Mouse (Mus musculus) forebrain, embryonic 13.5 days (tissue): Measurements from ENCODE around the gene Stard3nl. TPM values are rescaled to one million over a fixed set of nuclear protein-coding genes. Genes with fewer than 3 reads are reported as not detected.
A peak's percentile ranks its signal among the peaks of the same experiment; 100 is the strongest.
"Not testable (repeated sequence)": the region's sequence is repeated elsewhere in the genome, so short reads cannot be mapped to it uniquely, and the experiment has no call there.

ENCODE experiments used
- ATAC-seq: fragments of 200-750 bp; cut with Nextera tagmentation; 2 replicates; pipeline ENCODE4 v1.8.0; 2017
- H3K27ac ChIP-seq: fragments of 300-500 bp; sonication (generic); 2 replicates; pipeline ENCODE4 v1.5.1; 2015; ENCODE audit warnings: inconsistent platforms, mild to moderate bottlenecking, moderate library complexity
- H3K27me3 ChIP-seq: fragments of 300-500 bp; sonication (generic); 2 replicates; pipeline ENCODE4 v1.6.1; 2015; ENCODE audit warnings: mild to moderate bottlenecking, inconsistent platforms
- H3K36me3 ChIP-seq: fragments of 300-500 bp; sonication (generic); 2 replicates; pipeline ENCODE4 v1.6.1; 2015; ENCODE audit warnings: mild to moderate bottlenecking, inconsistent platforms; ENCODE audit not compliant: poor library complexity, severe bottlenecking
- H3K4me1 ChIP-seq: fragments of 300-500 bp; sonication (generic); 2 replicates; pipeline ENCODE4 v1.6.1; 2015; ENCODE audit warnings: inconsistent platforms
- H3K4me2 ChIP-seq: fragments of 300-500 bp; sonication (generic); 2 replicates; pipeline ENCODE4 v1.6.1; 2015; ENCODE audit warnings: inconsistent platforms, mild to moderate bottlenecking, moderate library complexity
- H3K4me3 ChIP-seq: fragments of 300-500 bp; sonication (generic); 2 replicates; pipeline ENCODE4 v1.5.1; 2015; ENCODE audit warnings: mild to moderate bottlenecking, inconsistent platforms
- H3K9ac ChIP-seq: fragments of 300-500 bp; sonication (generic); 2 replicates; pipeline ENCODE4 v1.6.1; 2015; ENCODE audit warnings: mild to moderate bottlenecking, inconsistent platforms
- H3K9me3 ChIP-seq: fragments of 300-500 bp; sonication (generic); replicated peaks from 2 replicates; pipeline ENCODE4 v1.6.1; 2016; ENCODE audit warnings: inconsistent platforms
- WGBS: fragments of 180-500 bp; shearing (Covaris S2); methylation state at CpG from one replicate; pipeline ENCODE4 v1.1.7; 2015; 5-methylcytosine and 5-hydroxymethylcytosine counted together
- polyA plus RNA-seq: library from polyadenylated mRNA; unstranded; fragments of >200 nt; fragmentation: Nextera tagmentation; extraction: Ambion mirVana; gene quantifications from 2 replicates; pipeline ENCODE4 v1.2.1, GENCODE M21; 2015

Stard3nl gene
- polyA plus RNA-seq, 1 experiment from 2014 or later: 161 TPM

DNA sequence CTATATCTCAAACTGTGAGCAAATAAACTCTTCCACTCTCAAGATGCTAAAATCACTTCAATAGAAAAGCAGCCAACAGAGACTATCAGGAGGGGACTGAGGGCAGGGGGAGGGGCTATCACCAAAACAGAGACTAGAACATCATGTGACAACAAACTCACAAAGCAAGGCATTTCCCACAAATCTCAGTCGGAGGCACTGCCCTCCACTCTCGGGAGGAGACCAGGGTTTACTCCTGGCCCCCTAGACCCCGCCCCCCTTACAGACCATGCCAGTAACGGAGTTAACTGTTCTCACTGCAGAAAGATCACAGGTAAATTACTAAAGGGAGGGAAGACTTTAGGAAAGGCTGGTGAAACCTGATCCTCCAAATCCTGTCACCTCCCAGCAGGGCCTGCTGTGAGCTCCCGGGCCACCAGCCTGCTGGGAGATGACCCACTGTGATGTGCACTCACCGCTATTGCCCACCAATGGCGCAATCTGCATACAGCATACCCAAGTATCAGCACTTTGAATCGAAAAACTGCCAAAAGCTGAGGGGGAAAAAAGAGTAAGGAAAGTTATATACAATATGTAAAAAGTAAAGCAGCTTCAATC, 23.4 kb downstream of the Stard3nl start:
- Histone ChIP-seq H3K27ac (no peak overlapping the region), H3K36me3 (peaks cover 66% of the 10 kb centered on the region), H3K4me1 (peaks cover 6% of the 10 kb centered on the region; the same call in 1 of the 2 replicates), H3K9me3 (no peaks in the 10 kb centered on the region), H3K27me3 (no peaks in the 10 kb centered on the region), H3K4me2 (no peak overlapping the region), H3K9ac (no peak overlapping the region), H3K4me3 (no peak overlapping the region)
- peak; percentile 26; the same call in 1 of the 2 replicates for ATAC-seq
- WGBS: 12% methylated on average over 8 of the region's 8 CpGs

DNA sequence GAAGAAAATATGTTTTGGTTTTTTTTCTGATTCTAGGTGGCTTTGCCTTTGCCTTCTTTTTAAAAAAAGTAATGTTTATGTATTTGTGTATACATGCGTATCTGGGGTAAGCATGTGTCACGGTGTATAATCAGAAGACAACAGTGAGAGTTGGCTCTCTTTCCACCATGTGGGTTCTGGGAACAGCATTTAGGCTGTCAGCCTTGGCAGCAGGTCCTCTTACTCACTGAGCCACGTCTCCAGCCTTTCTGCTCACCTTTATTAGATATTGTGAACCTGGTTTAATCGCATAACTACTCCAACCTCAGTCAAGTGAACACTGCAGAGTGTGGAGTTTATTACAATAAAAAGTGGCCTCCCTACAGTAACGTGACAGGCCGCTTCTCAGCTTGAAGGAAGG, 26.8 kb downstream of the Stard3nl start:
- H3K36me3 ChIP-seq: peaks cover 68% of the 10 kb centered on the region
- no peaks in the 10 kb centered on the region for H3K27me3 ChIP-seq
- no peaks in the 10 kb centered on the region for H3K9me3 ChIP-seq
- no peak overlapping the region for H3K27ac ChIP-seq
- H3K4me3 ChIP-seq: no peak overlapping the region
- peaks cover 3% of the 10 kb centered on the region; the same call in 1 of the 2 replicates for H3K4me1 ChIP-seq
- H3K4me2 ChIP-seq: no peak overlapping the region
- ATAC-seq: no peak
- WGBS: 91% methylated on average over 6 of the region's 6 CpGs
- no peak overlapping the region for H3K9ac ChIP-seq

DNA sequence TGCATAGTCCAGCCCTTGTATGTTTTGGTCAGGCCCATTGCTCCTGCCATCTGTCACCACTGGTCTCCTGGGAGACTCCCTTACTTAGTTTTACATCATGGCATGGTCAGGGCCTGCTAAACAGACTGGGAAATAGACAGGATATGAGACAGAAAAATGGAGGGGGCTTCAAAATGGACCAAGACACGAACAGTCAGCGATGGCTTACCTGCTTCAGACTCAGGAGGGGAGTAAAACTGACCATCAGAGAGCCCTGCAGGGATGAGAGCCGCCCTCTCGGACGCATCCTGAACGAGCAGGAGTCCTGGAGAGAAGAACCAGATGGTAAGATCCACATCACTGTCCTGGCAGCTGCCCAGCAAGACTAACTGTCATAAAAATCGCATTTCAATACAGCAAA, 28.1 kb downstream of the Stard3nl start:
- ATAC-seq: no peak
- H3K4me3 ChIP-seq: no peak overlapping the region
- H3K9me3 ChIP-seq: no peaks in the 10 kb centered on the region
- whole genome bisulfite sequencing: 86% methylated on average over 7 of the region's 7 CpGs
- no peak overlapping the region for H3K27ac ChIP-seq
- H3K4me2 ChIP-seq: no peak overlapping the region
- no peak overlapping the region for H3K9ac ChIP-seq
- peaks cover 68% of the 10 kb centered on the region for H3K36me3 ChIP-seq
- H3K27me3 ChIP-seq: no peaks in the 10 kb centered on the region
- no peaks in the 10 kb centered on the region for H3K4me1 ChIP-seq

DNA sequence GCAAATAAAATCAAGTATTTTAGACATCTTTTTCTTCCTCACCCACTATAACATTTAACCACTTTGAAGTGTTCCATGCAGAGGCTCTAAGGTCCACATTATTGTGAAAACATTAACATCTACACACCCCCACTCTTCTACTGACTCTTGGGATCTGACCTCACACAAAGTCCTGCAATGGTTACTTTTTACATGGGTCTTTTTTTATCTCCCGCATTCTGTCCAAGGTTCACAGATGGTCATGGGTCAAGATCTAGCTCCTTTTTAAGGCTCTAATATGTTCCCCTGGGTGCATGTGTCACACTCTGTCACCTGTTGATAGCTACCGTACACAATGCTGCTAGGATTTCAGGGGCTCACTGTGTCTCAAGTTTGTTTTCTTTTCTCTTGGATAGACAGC, 28.7 kb downstream of the Stard3nl start:
- peaks cover 62% of the 10 kb centered on the region for H3K36me3 ChIP-seq
- no peak for ATAC-seq

DNA sequence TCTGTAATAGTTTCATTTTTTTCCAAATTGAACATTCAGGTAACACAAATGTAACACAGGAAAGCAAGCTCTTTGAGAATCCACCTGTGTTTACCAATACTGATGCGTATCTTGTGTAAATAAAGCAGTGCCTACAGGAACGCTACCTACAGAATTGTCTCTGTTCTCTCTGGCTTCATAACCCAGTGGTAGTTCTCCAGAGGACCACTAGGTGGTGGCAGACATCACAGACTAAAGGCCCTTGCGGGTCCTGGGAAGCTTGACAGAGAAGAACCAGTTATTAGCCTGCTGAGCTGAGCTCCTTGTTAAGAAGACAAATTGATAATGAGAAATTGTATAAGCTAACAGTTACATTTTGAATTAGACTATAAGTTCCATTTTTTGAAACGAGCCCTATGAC, 30.0 kb downstream of the Stard3nl start:
- WGBS: 28% methylated on average over 4 of the region's 4 CpGs
- Histone ChIP-seq H3K9ac (no peak overlapping the region), H3K27me3 (no peaks in the 10 kb centered on the region), H3K4me2 (no peak overlapping the region), H3K36me3 (peaks cover 52% of the 10 kb centered on the region), H3K9me3 (no peaks in the 10 kb centered on the region), H3K27ac (no peak overlapping the region), H3K4me1 (no peaks in the 10 kb centered on the region), H3K4me3 (no peak overlapping the region)
- ATAC-seq: peak; percentile 69

More for the DNA sequence above, 28.7 kb downstream of the Stard3nl start:
- no peaks in the 10 kb centered on the region for H3K27me3 ChIP-seq
- H3K4me2 ChIP-seq: no peak overlapping the region
- no peak overlapping the region for H3K4me3 ChIP-seq
- H3K9ac ChIP-seq: no peak overlapping the region
- no peaks in the 10 kb centered on the region for H3K9me3 ChIP-seq
- no peaks in the 10 kb centered on the region for H3K4me1 ChIP-seq
- WGBS: 95% methylated on average over 2 of the region's 2 CpGs
- H3K27ac ChIP-seq: no peak overlapping the region

DNA sequence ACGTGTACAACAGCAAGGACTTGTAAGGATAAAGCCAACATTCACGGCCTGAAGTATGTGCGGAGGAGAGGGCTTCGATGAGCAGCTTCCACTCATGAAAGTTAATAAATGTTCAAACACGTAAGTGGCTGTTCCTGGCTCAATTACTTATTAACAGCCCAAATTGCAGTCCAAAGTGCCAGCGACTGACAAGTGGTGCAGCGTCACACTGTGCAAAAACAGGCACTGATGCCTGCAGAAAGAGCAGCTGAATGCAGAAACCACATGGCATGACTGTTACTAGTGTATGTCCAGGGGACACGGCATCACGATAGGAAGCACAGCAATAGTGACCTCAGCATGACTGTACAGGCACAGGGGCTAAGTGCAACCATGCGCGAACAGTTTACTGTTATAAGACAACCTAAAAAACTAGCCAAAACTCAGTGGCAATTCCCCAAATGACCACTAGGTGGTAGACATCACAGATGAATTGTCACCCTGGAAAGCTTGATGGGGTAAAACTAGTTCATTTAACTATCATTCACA, 31.3 kb downstream of the Stard3nl start:
- Histone ChIP-seq H3K4me2 (no peak overlapping the region), H3K4me1 (no peaks in the 10 kb centered on the region), H3K27ac (no peak overlapping the region), H3K27me3 (no peaks in the 10 kb centered on the region), H3K36me3 (peaks cover 43% of the 10 kb centered on the region), H3K9ac (no peak overlapping the region), H3K9me3 (no peaks in the 10 kb centered on the region), H3K4me3 (no peak overlapping the region)
- peak; percentile 37 for ATAC-seq
- 81% methylated on average over 11 of the region's 11 CpGs for WGBS

DNA sequence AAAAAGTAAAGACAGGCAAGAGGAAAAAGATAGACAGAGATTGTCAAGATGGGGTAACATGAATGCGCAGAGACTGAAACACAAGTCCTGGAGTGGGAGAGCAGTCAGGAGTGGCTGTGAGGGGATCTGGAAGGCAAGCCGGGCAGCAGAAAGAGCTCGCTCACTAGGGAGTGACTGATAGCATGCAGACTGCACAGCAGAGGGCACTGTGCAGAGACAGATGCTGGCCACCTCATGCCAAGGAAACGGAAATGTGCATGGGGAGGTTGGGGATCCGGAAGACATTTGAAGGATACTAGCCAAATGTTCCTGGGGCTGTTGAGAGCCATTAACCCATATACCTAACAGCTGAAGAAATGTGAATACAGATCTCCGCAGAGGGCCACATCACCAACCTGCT, 33.2 kb downstream of the Stard3nl start:
- Histone ChIP-seq H3K9ac (no peak overlapping the region), H3K4me3 (no peak overlapping the region), H3K9me3 (no peaks in the 10 kb centered on the region), H3K27me3 (no peaks in the 10 kb centered on the region), H3K4me1 (no peaks in the 10 kb centered on the region), H3K36me3 (peaks cover 47% of the 10 kb centered on the region), H3K27ac (no peak overlapping the region), H3K4me2 (no peak overlapping the region)
- 69% methylated on average over 6 of the region's 6 CpGs for WGBS
- ATAC-seq: no peak

DNA sequence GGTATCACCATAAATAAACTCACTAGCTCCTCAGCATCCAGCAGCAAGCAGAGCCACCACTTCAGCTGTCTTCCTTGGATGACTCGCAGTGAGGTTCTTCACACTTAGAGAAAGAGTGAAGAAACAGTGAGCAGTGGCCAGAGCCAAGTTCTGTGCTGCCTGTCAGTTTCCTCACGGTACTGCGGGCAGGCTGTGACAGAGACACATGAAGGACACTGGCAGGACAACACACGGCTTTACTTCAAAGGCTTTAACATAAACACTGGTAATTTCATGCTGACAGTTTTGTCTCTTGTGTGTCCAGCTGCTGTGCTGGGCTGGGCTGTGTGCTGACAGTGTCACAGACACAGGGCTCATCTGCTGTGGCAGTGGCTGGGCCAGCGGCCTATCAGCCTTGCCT, 37.6 kb downstream of the Stard3nl start:
- Histone ChIP-seq H3K4me2 (no peak overlapping the region), H3K9me3 (no peaks in the 10 kb centered on the region), H3K9ac (0 out of 2 replicates have a peak overlapping the region, but pooled peaks have one; percentile 2), H3K4me3 (no peak overlapping the region), H3K36me3 (peaks cover 40% of the 10 kb centered on the region), H3K4me1 (no peaks in the 10 kb centered on the region), H3K27me3 (no peaks in the 10 kb centered on the region), H3K27ac (no peak overlapping the region)
- WGBS: 87% methylated on average over 5 of the region's 5 CpGs
- ATAC-seq: no peak

DNA sequence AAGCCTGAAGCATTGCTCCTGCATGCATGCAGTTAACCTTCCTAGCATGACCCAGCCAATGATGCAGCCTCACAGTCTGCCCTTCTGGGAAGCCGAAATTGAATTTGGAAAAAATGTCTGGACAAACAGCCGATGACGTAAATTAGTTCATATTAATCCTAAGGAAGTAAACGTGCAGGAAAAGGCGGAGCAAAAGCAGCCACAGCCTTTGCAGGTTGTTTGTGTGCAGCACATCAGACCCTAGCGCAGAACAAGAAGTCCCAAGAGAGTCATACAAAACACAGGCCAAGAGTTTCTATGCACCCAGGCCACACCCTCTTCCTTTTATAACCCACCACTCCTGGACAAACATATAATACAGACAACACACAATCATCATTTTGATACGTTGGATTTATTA, 38.3 kb downstream of the Stard3nl start:
- Histone ChIP-seq H3K36me3 (peaks cover 40% of the 10 kb centered on the region), H3K4me3 (no peak overlapping the region), H3K9me3 (no peaks in the 10 kb centered on the region), H3K27ac (no peak overlapping the region), H3K27me3 (no peaks in the 10 kb centered on the region), H3K4me2 (no peak overlapping the region), H3K9ac (no peak overlapping the region), H3K4me1 (no peaks in the 10 kb centered on the region)
- no peak for ATAC-seq
- 92% methylated on average over 7 of the region's 7 CpGs for WGBS

DNA sequence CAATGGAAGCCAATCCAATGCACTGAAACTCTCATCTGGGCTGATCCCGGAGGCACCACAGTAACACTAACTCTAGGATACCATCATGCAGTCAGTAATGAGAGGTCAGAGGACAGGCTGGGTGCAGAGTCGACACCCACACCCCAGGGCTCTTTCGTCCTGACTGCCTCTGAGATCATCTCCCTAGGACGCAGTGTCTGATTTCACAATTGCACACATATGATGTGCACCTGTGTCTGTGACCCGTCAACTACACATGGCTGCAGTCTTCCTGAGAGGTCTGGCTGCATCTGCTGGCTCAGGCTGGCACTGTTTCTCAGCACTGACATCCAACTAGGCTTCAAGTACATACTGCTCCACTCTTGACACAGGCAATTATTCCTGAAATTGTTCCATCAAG, 38.9 kb downstream of the Stard3nl start:
- no peaks in the 10 kb centered on the region for H3K27me3 ChIP-seq
- H3K4me2 ChIP-seq: no peak overlapping the region
- ATAC-seq: 0 out of 2 replicates have a peak, but pooled peaks have one; percentile 16
- H3K27ac ChIP-seq: no peak overlapping the region
- H3K9me3 ChIP-seq: no peaks in the 10 kb centered on the region
- H3K4me1 ChIP-seq: no peaks in the 10 kb centered on the region
- H3K4me3 ChIP-seq: no peak overlapping the region
- peaks cover 40% of the 10 kb centered on the region for H3K36me3 ChIP-seq
- no peak overlapping the region for H3K9ac ChIP-seq
- WGBS: 79% methylated on average over 5 of the region's 5 CpGs

DNA sequence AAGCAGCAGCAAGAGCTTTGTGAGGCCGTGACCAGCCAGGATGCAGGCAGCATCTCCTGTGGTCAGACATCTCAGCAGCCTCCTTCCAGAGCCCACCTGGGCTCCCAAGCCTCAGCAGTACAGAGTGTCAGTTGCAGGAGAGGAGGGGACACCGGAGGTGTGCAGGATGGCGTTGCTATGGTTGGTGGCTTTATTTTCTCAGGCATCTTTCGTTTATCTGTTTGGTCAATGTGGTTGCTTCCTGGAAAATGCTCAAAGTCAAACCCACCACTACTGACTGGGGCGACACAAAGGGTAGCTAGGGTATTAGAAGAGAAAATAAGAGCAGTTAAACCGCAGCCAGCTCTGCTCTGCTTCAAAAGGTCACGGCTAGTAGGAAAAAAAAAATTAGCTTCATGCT, 39.5 kb downstream of the Stard3nl start:
- Histone ChIP-seq H3K4me1 (no peaks in the 10 kb centered on the region), H3K9ac (no peak overlapping the region), H3K27ac (no peak overlapping the region), H3K9me3 (no peaks in the 10 kb centered on the region), H3K4me3 (no peak overlapping the region), H3K36me3 (peaks cover 40% of the 10 kb centered on the region), H3K4me2 (no peak overlapping the region), H3K27me3 (no peaks in the 10 kb centered on the region)
- WGBS: 74% methylated on average over 7 of the region's 7 CpGs
- ATAC-seq: no peak

DNA sequence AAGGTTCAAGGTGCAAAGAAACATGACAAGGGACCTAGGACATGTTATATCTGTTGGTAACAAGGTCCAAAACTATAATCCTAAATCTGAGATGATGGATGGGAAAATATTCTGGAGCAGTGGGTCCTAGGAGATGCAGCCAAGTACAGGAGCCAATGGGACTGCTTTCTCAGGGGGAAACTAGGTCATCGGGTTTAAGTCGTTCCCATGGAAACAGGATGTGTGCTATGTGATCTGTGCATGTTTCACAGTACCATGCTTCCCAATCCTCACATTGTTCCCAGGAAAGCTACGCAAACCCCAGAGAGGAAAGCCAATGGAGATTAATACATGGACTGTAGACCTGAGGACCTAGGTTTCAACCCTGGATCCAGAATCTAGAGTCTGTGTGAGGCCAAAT, 42.8 kb downstream of the Stard3nl start:
- Histone ChIP-seq H3K4me1 (no peaks in the 10 kb centered on the region), H3K36me3 (peaks cover 18% of the 10 kb centered on the region), H3K27me3 (no peaks in the 10 kb centered on the region), H3K9ac (no peak overlapping the region), H3K4me3 (no peak overlapping the region), H3K4me2 (no peak overlapping the region), H3K27ac (no peak overlapping the region), H3K9me3 (no peaks in the 10 kb centered on the region)
- peak; percentile 64; the same call in 1 of the 2 replicates for ATAC-seq
- WGBS: 74% methylated on average over 3 of the region's 3 CpGs

DNA sequence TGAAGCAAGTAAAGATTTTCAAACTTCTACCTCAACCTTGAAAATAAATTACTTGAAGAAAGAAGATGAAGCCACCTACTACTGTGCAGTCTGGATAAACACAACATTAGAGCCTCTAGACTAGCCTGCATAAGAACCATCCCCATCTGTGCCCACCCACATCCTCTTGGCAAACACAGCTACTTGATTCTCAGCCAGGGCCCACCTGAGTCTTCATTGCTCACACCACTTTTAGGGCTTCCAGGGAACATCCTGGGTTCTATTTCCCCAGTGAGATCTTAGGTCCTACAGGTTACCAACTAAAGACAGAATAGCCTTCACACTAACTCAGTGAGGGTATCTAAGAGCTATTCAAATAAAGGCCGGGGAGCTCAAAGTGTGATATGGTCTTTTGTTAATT, 55.2 kb downstream of the Stard3nl start:
- ATAC-seq, H3K36me3 ChIP-seq, H3K9ac ChIP-seq, H3K9me3 ChIP-seq, H3K4me1 ChIP-seq, H3K4me2 ChIP-seq, H3K27me3 ChIP-seq, H3K27ac ChIP-seq, H3K4me3 ChIP-seq: not testable (repeated sequence)
- 41% methylated on average over 1 of the region's 1 CpGs for WGBS
